Comparison of ENCODE assay signal across 20 mouse cellular contexts in the genomic region with DNA sequence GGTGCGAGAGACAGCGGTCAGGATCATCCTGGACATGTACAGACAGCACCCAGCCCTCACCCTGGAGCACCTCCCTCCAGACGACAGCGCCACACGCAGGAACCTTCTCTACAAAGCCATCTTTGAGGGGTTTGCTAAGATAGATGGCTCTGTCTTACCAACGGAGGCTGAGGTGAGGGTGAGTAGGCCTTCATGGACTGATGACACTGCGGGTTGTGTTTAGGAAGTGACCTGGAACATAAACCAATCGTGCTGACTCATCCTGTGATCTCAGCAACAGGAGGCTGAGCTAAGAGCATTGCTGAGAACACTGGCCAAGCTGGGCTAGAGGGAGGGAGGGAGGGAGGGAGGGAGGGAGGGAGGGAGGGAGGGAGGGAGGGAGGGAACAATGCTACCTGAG.
"Had no signal": no experiment of that assay in that cellular context is flagged by ENCODE, and none has a peak within 500 bp of the region (broad histone marks: within the 10 kb centered on the region; RNA-seq: fewer than 3 reads in every experiment).

No protein-coding gene starts in this region.

- ATAC-seq: liver, embryonic 12.5 days; midbrain, embryonic 13.5 days had no signal

- H3K9ac ChIP-seq: limb, embryonic 13.5 days; liver, embryonic 12.5 days; liver, embryonic 15.5 days; lung, embryonic 15.5 days; midbrain, embryonic 13.5 days had no signal

- H3K4me2 ChIP-seq: limb, embryonic 13.5 days; liver, embryonic 12.5 days; liver, embryonic 15.5 days; lung, embryonic 15.5 days; midbrain, embryonic 13.5 days had no signal

- H3K4me3 ChIP-seq: limb, embryonic 10.5 days; limb, embryonic 13.5 days; liver, embryonic 12.5 days; liver, embryonic 15.5 days; lung, embryonic 15.5 days; megakaryocyte, embryonic 14.5 days; midbrain, embryonic 10.5 days; midbrain, embryonic 13.5 days had no signal

- H3K9me3 ChIP-seq: limb, embryonic 10.5 days; limb, embryonic 13.5 days; liver, embryonic 12.5 days; liver, embryonic 15.5 days; lung, embryonic 15.5 days; megakaryocyte, embryonic 14.5 days; midbrain, embryonic 10.5 days; midbrain, embryonic 13.5 days had no signal

- DNase-seq: kidney, postnatal 14 days; kidney, postnatal 4 days; layer of hippocampus, adult 9-11 months; liver; lung, adult 18-20 months; lung, postnatal 10 days; lung, postnatal 36 days; right cerebral cortex, postnatal 4 days; thymus, adult 2 months; thymus, postnatal 14 days; thymus, postnatal 4 days had no signal

- H3K27me3 ChIP-seq: limb, embryonic 13.5 days; liver, embryonic 12.5 days; liver, embryonic 15.5 days; lung, embryonic 15.5 days; megakaryocyte, embryonic 14.5 days; midbrain, embryonic 13.5 days had no signal

- H3K27ac ChIP-seq: limb, embryonic 10.5 days; limb, embryonic 13.5 days; liver, embryonic 12.5 days; liver, embryonic 15.5 days; lung, embryonic 15.5 days; midbrain, embryonic 10.5 days; midbrain, embryonic 13.5 days; stomach, postnatal 0 days had no signal

- H3K4me1 ChIP-seq: limb, embryonic 10.5 days; limb, embryonic 13.5 days; liver, embryonic 12.5 days; liver, embryonic 15.5 days; lung, embryonic 15.5 days; midbrain, embryonic 10.5 days; midbrain, embryonic 13.5 days had no signal
